In genomic region chr17:36836874-36837647, GRCm38 (mm10) we compare ENCODE assay signal across 8 mouse cellular contexts. TPM values are rescaled to one million over a fixed set of nuclear protein-coding genes. Genes with fewer than 3 reads are reported as not detected.
DNase-seq lines count a peak whose midpoint lies in the region; ATAC-seq and TF ChIP-seq lines count a peak whose summit lies in the region.

Trim26 (plus strand) TSS chr17:36837134.

- peak within 1 kb of the TSS; percentile 61 for H3K4me2 ChIP-seq in hindbrain, embryonic 13.5 days

- CTCF ChIA-PET in Patski (lab: Charles Lee) = interaction anchor here (0.6 to 4.5 kb wide), 5 partner anchors 10 to 59 kb away, joined by 3 to 26 read pairs (median 3); no protein-coding TSS in a partner anchor

- in situ Hi-C loops in Patski (cut with MboI; ENCODE audit: low pct_unique_long_range_greater_than_20kb) = no loop called here

- DNase-seq in Patski (ENCODE audit: low read depth, low spot score) = peak; percentile 95
- peak; percentile 98 to 99 for DNase-seq in cerebellum, postnatal 14 days
- DNase-seq in frontal cortex, postnatal 14 days (ENCODE audit: low spot score in 2 of 2) = peak; percentile 95
- peak; percentile 91 to 92 for DNase-seq in layer of hippocampus, postnatal 25 days (ENCODE audit: extremely low spot score in 1 of 2, low spot score in 1 of 2)
- peak; percentile 99 for DNase-seq in lung, postnatal 25 days (ENCODE audit: low spot score)
- DNase-seq in retina, embryonic 14.5 days (ENCODE audit: low spot score) = peak; percentile 97
- DNase-seq in thymus, postnatal 4 days = peak; percentile 90

- H3K36me3 ChIP-seq in hindbrain, embryonic 13.5 days = no peaks in the 10 kb centered on the region

- ATAC-seq in Patski = peak; percentile 99
- ATAC-seq in hindbrain, embryonic 13.5 days (ENCODE audit: low FRiP score) = peak; percentile 99

- WGBS in hindbrain, embryonic 13.5 days = under 1% methylated on average over 58 of the region's 58 CpGs

- H3K9me3 ChIP-seq in hindbrain, embryonic 13.5 days = no peaks in the 10 kb centered on the region

- POLR2A ChIA-PET in Patski (lab: Charles Lee) = interaction anchor here (0.6 to 1.0 kb wide), 2 partner anchors 14 to 43 kb away, joined by 3 read pairs; no protein-coding TSS in a partner anchor

- peak within 1 kb of the TSS; percentile 88 for H3K9ac ChIP-seq in hindbrain, embryonic 13.5 days

- H3K27ac ChIP-seq in hindbrain, embryonic 13.5 days = peak within 1 kb of the TSS; percentile 95

- no peak for TF ChIP-seq CTCF in Patski (IDR thresholded peaks at IDR 0.05)

- peaks cover 2% of the 10 kb centered on the region for H3K27me3 ChIP-seq in Patski
- H3K27me3 ChIP-seq in hindbrain, embryonic 13.5 days = no peaks in the 10 kb centered on the region

- peaks cover 25% of the 10 kb centered on the region for H3K4me1 ChIP-seq in hindbrain, embryonic 13.5 days (replicated peaks)

- H3K4me3 ChIP-seq in hindbrain, embryonic 13.5 days = peak within 1 kb of the TSS; percentile 71

RNA-seq across cellular contexts. Expression of gene Trim26, which starts in this region (rescaled TPM):
- polyA plus RNA-seq in Patski (2021) = 38.9 TPM
- 48.7 and 49.1 TPM in 2 replicates for polyA plus RNA-seq in hindbrain, embryonic 13.5 days (2015; fragmentation: Nextera tagmentation; extraction: Ambion mirVana)
- 10 to 100 TPM; 21.0 to 21.5 TPM for total RNA-seq in layer of hippocampus, postnatal 25 days (2021)

Comparison
In these comparisons a context has a peak if more than half of its experiments do, and no peak if none do; other contexts are left out.
1. Peak in every context shown above with its lines: DNase-seq, ATAC-seq, H3K4me3 ChIP-seq and H3K27ac ChIP-seq.